Mouse (Mus musculus) midbrain, embryonic 13.5 days (tissue): Measurements from ENCODE around the gene Tuba8. TPM values are rescaled to one million over a fixed set of nuclear protein-coding genes. Genes with fewer than 3 reads are reported as not detected.

ENCODE experiments used
- ATAC-seq: fragments of 200-750 bp; cut with Nextera tagmentation; 2 replicates; pipeline ENCODE4 v1.8.0; 2017; ENCODE audit warnings: mild to moderate bottlenecking, moderate TSS enrichment, moderate library complexity
- H3K27ac ChIP-seq: fragments of 300-500 bp; sonication (generic); 2 replicates; pipeline ENCODE4 v1.5.1; 2015; ENCODE audit warnings: inconsistent platforms, mild to moderate bottlenecking, moderate library complexity
- H3K27me3 ChIP-seq: fragments of 300-500 bp; sonication (generic); 2 replicates; pipeline ENCODE4 v1.6.1; 2015; ENCODE audit warnings: mild to moderate bottlenecking, inconsistent platforms
- H3K36me3 ChIP-seq: fragments of 300-500 bp; sonication (generic); 2 replicates; pipeline ENCODE4 v1.6.1; 2015; ENCODE audit warnings: mild to moderate bottlenecking, inconsistent platforms
- H3K4me1 ChIP-seq: fragments of 300-500 bp; sonication (generic); replicated peaks from 2 replicates; pipeline ENCODE4 v1.6.1; 2015; ENCODE audit warnings: inconsistent platforms
- H3K4me2 ChIP-seq: fragments of 300-500 bp; sonication (generic); replicated peaks from 2 replicates; pipeline ENCODE4 v1.6.1; 2015; ENCODE audit warnings: moderate library complexity, mild to moderate bottlenecking, inconsistent platforms
- H3K4me3 ChIP-seq: fragments of 300-500 bp; sonication (generic); replicated peaks from 2 replicates; pipeline ENCODE4 v1.5.1; 2015; ENCODE audit warnings: mild to moderate bottlenecking, inconsistent platforms
- H3K9ac ChIP-seq: fragments of 300-500 bp; sonication (generic); replicated peaks from 2 replicates; pipeline ENCODE4 v1.6.1; 2015; ENCODE audit warnings: mild to moderate bottlenecking, inconsistent platforms
- H3K9me3 ChIP-seq: fragments of 300-500 bp; sonication (generic); 2 replicates; pipeline ENCODE4 v1.6.1; 2016; ENCODE audit warnings: mild to moderate bottlenecking, inconsistent platforms
- WGBS: fragments of 180-500 bp; shearing (Covaris S2); methylation state at CpG from one replicate; pipeline ENCODE4 v1.1.7; 2015; 5-methylcytosine and 5-hydroxymethylcytosine counted together
- polyA plus RNA-seq: library from polyadenylated mRNA; unstranded; fragments of >200 nt; fragmentation: Nextera tagmentation; extraction: Ambion mirVana; gene quantifications from 2 replicates; pipeline ENCODE4 v1.2.1, GENCODE M21; 2015

The Tuba8 gene
- polyA plus RNA-seq, 1 experiment from 2014 or later, result 0.15 TPM

DNA sequence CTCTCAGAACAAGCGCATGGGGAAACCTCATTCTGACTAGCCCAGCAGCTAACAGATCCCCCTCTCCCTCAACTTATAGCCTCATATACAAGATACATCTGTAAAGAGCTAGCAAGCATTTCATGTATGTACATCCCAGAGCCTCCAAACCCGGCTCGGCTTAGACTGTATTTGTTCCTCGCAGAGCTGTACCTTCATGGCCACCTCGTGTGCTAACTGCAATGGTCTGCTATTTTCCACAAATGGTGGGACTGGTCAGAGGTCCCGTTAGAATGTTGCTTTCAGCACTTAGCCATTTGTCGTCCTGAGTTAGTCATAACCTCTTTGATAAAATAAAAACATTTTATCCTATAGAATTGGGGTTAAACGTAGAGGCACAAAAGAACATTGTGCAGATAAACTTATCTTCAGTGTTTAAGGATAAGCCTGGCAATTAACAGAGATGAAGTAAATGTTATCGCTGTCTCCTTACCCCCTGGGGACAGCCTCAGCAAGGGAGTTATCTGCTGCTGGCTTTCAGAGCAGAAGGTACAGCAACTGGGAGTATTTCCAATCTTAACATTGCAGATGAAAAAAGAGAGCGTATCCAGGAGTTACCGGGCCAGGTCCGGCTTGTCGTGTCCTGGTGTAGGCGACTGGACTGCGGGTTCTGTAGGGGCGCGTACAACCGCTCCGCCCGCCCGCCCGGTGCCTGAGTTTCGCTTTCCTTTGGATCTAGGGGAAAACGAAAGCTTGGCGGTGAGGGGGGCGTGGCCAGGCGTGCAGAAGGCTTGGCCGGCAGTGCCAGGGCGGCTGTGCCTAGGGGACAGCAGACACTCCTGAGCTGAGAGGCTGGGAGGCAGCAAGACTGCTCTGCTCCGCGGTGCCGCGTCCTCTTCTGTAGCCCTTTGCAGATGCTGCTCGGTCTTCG, 34.9 kb downstream of the Tuba8 start, which contains the start of gene Usp18:
TSS of gene Usp18 (plus strand) at position 780 of the 910 bp plus-strand sequence.
- Histone ChIP-seq H3K27me3 (peaks cover 26% of the 10 kb centered on the region), H3K4me1 (0 out of 2 replicates have a peak, but pooled peaks cover 8% of the 10 kb centered on the region), H3K4me3 (peak within 1 kb of the TSS; percentile 49), H3K36me3 (no peaks in the 10 kb centered on the region), H3K27ac (no peak within 1 kb of the TSS), H3K4me2 (peak within 1 kb of the TSS; percentile 64), H3K9me3 (no peaks in the 10 kb centered on the region), H3K9ac (peak within 1 kb of the TSS; percentile 60)
- ATAC-seq, result peak; percentile 97
- 12% methylated on average over 35 of the region's 35 CpGs for WGBS

DNA sequence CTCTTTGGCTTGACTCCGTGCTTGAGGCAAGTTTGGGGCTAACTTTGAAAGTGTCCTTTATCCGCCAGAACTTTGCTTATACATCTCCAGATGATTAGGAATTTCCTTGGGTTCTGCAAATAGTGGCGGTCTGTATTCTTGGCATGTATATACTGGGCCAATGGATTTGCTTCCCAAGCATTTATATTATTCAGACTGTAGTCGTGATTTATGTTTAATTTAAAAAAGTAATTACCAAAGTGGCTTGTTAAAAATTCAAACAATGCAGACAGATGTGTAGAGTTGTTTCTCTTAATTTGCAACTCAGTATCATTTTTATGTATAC, 35.5 kb downstream of the Tuba8 start:
- H3K4me1 ChIP-seq, result 0 out of 2 replicates have a peak, but pooled peaks cover 8% of the 10 kb centered on the region
- H3K27ac ChIP-seq, result no peak overlapping the region
- ATAC-seq, result no peak
- H3K27me3 ChIP-seq, result peaks cover 26% of the 10 kb centered on the region
- 15% methylated on average over 4 of the region's 4 CpGs for WGBS
- peak overlapping the region; percentile 49 for H3K4me3 ChIP-seq
- no peaks in the 10 kb centered on the region for H3K9me3 ChIP-seq
- peak overlapping the region; percentile 60 for H3K9ac ChIP-seq
- peak overlapping the region; percentile 64 for H3K4me2 ChIP-seq
- H3K36me3 ChIP-seq, result no peaks in the 10 kb centered on the region

DNA sequence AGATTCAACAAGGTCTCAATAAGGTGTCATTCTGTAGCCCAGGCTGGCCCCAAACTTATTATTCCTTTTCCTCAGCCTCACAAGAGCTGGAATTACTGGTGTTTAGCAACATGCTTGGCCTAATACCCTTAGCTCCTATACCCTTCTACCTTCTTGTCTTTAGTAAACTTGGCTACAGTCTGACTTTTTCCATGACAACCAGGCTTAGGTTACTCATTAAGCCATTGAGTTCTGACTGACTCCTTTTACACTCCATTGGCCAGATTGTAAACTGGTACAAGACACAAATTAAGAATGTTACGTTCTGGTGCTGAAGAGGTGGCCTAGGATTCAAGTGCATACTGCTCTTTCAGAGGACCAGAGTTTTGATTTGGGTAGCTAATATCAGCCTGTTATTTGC, 39.9 kb downstream of the Tuba8 start:
- Histone ChIP-seq H3K4me1 (0 out of 2 replicates have a peak, but pooled peaks cover 4% of the 10 kb centered on the region), H3K9me3 (no peaks in the 10 kb centered on the region), H3K4me3 (no peak overlapping the region), H3K27ac (no peak overlapping the region), H3K36me3 (no peaks in the 10 kb centered on the region), H3K9ac (no peak overlapping the region), H3K4me2 (no peak overlapping the region), H3K27me3 (peaks cover 14% of the 10 kb centered on the region)
- no peak for ATAC-seq
- 76% methylated on average over 1 of the region's 1 CpGs for WGBS

DNA sequence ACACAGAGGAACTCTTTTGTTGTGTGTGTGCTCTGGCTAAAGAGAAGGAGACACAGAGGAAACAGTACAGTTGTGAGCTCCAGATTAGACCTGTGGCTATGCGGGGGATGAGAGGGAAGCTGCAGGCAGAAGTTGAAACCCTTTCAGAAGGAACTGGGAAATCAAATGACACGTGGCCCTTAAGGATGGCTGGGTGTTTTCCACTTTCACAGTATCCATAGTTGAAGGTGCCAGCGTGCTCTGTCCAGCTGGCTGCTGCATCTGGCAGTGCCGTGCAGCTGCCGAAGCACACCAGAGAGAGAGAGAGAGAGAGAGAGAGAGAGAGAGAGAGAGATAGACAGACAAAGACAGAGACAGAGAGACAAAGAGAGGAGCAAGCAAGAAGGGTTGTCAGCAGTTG, 40.8 kb downstream of the Tuba8 start:
- no peaks in the 10 kb centered on the region for H3K9me3 ChIP-seq
- no peak overlapping the region for H3K9ac ChIP-seq
- ATAC-seq, result no peak
- H3K4me1 ChIP-seq, result no peaks in the 10 kb centered on the region
- H3K4me3 ChIP-seq, result no peak overlapping the region
- H3K27me3 ChIP-seq, result peaks cover 14% of the 10 kb centered on the region
- no peak overlapping the region for H3K27ac ChIP-seq
- no peaks in the 10 kb centered on the region for H3K36me3 ChIP-seq
- no peak overlapping the region for H3K4me2 ChIP-seq
- 68% methylated on average over 5 of the region's 5 CpGs for WGBS

DNA sequence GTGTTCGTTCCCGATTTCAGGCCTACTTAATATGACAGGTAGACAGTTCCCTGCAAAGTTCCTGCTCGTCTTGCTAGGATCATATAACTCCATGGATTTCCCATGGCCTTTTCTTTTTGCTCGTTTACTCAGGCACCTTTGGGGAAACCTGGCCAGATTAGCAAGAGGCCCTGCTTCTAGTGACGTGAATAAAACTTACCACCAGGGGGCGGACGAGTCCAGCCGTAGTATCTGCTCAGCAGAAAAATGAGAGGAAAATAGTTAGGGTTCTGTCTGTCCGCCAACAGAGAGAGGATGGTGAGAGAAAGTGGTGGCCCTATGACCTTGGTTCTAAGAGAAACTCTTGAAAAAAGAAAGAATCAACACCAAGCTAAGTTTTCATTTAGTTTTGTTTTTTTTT, 50.1 kb downstream of the Tuba8 start:
- Histone ChIP-seq H3K27me3 (no peaks in the 10 kb centered on the region), H3K9me3 (no peaks in the 10 kb centered on the region), H3K36me3 (no peaks in the 10 kb centered on the region), H3K4me3 (no peak overlapping the region), H3K4me2 (no peak overlapping the region), H3K4me1 (no peaks in the 10 kb centered on the region), H3K9ac (no peak overlapping the region), H3K27ac (no peak overlapping the region)
- 33% methylated on average over 9 of the region's 9 CpGs for WGBS
- no peak for ATAC-seq

DNA sequence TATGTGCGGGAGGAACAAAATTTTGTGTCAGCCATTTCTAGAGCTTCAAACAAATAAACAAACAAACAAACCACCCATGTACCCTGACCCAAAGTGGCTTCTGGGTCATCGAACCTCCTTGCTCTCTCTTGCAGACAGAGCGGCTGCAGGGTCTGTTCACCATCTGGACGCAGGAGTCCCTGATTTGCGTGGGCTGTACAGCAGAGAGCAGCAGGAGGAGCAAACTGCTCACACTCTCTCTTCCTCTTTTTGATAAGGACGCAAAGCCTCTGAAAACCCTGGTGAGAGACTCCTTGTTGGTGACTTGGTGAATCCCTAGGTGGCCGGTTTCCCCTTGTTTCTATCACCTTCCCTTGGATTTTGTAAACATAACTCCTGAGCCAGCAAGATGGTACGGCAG, 50.7 kb downstream of the Tuba8 start:
- 88% methylated on average over 8 of the region's 8 CpGs for WGBS

DNA sequence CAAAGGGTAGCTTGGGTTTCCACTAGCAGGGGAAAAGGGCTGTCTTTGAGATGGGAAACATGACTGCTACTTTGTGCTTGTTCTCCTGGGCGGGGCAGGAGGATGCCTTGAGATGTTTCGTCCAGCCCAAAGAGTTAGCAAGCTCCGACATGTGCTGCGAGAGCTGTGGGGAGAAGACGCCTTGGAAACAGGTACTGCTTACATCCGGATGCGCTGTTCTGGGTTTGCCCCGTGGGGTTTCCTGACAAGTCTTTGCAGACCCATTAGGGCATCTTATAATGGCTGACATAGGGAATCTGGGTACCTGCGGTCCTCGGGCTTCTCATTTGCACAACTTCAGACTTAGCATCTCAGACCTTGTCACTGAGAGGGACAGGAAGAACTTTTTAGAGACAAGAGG, 51.5 kb downstream of the Tuba8 start:
- no peak overlapping the region for H3K4me3 ChIP-seq
- no peak overlapping the region for H3K4me2 ChIP-seq
- 89% methylated on average over 10 of the region's 10 CpGs for WGBS
- H3K27me3 ChIP-seq, result no peaks in the 10 kb centered on the region
- H3K9ac ChIP-seq, result no peak overlapping the region
- H3K27ac ChIP-seq, result no peak overlapping the region
- H3K36me3 ChIP-seq, result no peaks in the 10 kb centered on the region
- H3K9me3 ChIP-seq, result no peaks in the 10 kb centered on the region
- no peaks in the 10 kb centered on the region for H3K4me1 ChIP-seq
- no peak for ATAC-seq

More for the DNA sequence above, 50.7 kb downstream of the Tuba8 start:
- Histone ChIP-seq H3K4me3 (no peak overlapping the region), H3K4me1 (no peaks in the 10 kb centered on the region), H3K36me3 (no peaks in the 10 kb centered on the region), H3K27me3 (no peaks in the 10 kb centered on the region), H3K9ac (no peak overlapping the region), H3K4me2 (no peak overlapping the region), H3K27ac (no peak overlapping the region), H3K9me3 (no peaks in the 10 kb centered on the region)
- ATAC-seq, result no peak

DNA sequence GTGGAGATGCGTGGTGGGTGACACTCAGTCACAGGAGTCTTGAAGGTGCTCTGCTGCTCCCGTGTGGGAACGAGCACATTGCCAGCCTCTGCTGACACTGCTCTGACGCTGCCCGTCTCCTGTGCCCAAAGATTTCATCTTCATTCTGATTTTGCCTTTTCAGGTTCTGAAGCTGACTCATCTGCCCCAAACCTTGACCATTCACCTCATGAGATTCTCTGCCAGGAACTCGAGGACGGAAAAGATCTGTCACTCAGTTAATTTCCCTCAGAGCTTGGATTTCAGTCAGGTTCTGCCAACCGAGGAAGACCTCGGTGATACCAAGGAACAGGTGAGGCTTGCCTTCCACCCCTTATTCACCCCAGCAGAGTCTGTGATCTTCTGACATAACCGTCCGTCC, 52.0 kb downstream of the Tuba8 start:
- Histone ChIP-seq H3K27ac (no peak overlapping the region), H3K9me3 (no peaks in the 10 kb centered on the region), H3K9ac (no peak overlapping the region), H3K27me3 (no peaks in the 10 kb centered on the region), H3K36me3 (no peaks in the 10 kb centered on the region), H3K4me2 (no peak overlapping the region), H3K4me1 (no peaks in the 10 kb centered on the region), H3K4me3 (no peak overlapping the region)
- ATAC-seq, result no peak
- 91% methylated on average over 11 of the region's 11 CpGs for WGBS

DNA sequence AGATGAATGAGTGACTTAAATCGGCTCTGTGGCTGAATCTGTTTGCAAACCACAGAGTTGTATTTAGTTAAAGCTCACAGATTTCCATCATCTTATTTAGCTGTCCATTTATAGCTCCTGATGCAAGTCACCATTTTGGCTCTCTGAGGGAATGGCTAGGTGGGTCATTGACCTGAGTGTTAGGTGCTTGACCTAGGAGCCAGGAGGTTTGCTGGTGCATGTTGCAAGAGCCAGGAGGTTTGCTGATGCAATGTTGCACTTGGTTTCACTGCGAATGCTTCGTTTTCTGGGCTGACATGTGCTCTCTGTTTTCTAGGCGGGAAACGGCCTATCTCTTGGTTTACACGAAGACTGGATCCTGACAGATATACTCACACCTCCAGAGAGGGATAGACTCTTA, 59.7 kb downstream of the Tuba8 start:
- H3K4me2 ChIP-seq, result no peak overlapping the region
- H3K27me3 ChIP-seq, result 0 out of 2 replicates have a peak, but pooled peaks cover 4% of the 10 kb centered on the region
- H3K27ac ChIP-seq, result no peak overlapping the region
- no peak overlapping the region for H3K9ac ChIP-seq
- H3K36me3 ChIP-seq, result no peaks in the 10 kb centered on the region
- H3K9me3 ChIP-seq, result no peaks in the 10 kb centered on the region
- WGBS, result 85% methylated on average over 6 of the region's 6 CpGs
- no peak overlapping the region for H3K4me3 ChIP-seq
- ATAC-seq, result no peak
- no peaks in the 10 kb centered on the region for H3K4me1 ChIP-seq

DNA sequence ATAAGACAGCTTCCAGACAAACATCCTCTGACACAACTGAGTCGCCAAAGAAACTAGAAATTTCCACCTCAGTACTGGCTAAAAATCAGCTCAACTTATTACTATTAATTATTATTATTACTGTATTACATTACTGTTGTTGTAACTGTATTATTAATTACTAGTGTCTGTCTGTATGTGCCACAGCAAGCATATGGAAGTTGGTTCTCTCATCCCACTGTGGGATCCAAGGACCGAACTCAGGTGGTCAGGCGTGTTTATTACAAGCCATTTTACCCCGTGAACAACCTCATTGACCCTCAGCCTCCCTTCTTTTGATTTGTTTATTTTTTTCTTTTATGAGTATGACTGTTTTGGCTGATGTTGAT, 61.2 kb downstream of the Tuba8 start:
- WGBS, result 13% methylated on average over 4 of the region's 4 CpGs
- Histone ChIP-seq H3K36me3 (no peaks in the 10 kb centered on the region), H3K4me2 (peak overlapping the region; percentile 58; the same call in 1 of the 2 replicates), H3K4me1 (no peaks in the 10 kb centered on the region), H3K9ac (no peak overlapping the region), H3K27me3 (peaks cover 4% of the 10 kb centered on the region; the same call in 1 of the 2 replicates), H3K4me3 (no peak overlapping the region), H3K27ac (no peak overlapping the region), H3K9me3 (no peaks in the 10 kb centered on the region)
- peak; percentile 44 for ATAC-seq

DNA sequence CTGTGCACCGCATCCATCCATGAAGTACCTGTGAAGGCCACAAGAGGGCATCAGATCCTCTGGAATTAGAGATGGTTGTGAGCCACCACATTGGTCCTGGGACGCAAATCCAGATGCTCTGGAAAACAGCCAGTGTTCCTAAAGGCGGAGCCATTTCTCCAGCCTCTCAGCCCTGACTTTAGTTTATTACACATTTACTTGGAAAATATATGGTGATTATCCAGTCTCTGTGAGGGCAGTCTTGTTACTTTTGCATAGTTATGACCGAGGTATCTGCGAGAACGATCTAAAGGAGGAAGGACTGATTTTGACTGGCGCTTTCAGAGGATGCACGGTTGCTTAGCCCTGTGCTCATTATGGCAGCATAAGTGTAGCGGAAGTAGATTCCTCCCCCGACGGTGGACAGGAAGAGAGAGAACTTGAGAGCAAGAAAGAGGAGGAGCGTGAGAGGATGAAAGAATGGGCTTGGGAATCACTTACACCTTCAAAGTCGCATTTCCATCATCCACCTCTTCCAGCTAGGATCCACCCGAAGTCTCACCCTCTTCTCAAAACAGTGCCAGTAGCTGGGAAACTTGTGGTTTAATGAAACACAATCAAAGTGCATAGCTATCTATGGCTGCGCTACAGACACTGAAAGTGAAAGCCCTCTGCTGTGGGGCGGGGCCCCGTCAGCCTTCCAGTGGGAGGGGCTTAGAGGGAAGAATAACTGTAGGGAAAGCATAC, 61.7 kb downstream of the Tuba8 start:
- Histone ChIP-seq H3K4me3 (peak overlapping the region; percentile 38), H3K4me1 (no peaks in the 10 kb centered on the region), H3K4me2 (peak overlapping the region; percentile 58), H3K9me3 (no peaks in the 10 kb centered on the region), H3K27me3 (peaks cover 4% of the 10 kb centered on the region; the same call in 1 of the 2 replicates), H3K9ac (peak overlapping the region; percentile 49; the same call in 1 of the 2 replicates), H3K27ac (peak overlapping the region; percentile 64), H3K36me3 (no peaks in the 10 kb centered on the region)
- 15% methylated on average over 17 of the region's 17 CpGs for WGBS
- ATAC-seq, result peak; percentile 93

DNA sequence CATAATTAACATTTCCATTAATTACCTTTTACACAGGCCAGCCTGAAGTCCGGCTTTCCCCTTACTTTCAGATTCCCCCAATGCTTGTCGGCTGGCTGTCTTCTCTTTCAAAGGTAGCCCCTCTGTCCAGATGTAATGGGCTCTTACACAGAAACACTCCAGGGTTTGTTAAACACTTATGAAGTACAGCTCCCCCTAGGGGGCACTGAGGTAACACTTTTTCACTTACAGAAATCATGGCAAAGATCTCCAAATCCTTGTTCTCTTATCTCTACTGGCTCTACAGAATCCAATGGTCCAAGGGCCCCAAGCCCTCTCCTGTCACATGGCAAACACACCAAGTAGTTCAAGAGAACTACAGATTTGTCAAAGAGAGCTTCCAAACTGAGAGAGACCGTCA, 63.9 kb downstream of the Tuba8 start:
- H3K4me2 ChIP-seq, result no peak overlapping the region
- ATAC-seq, result no peak
- WGBS, result 92% methylated on average over 3 of the region's 3 CpGs

More for the DNA sequence above, 63.9 kb downstream of the Tuba8 start:
- Histone ChIP-seq H3K9me3 (no peaks in the 10 kb centered on the region), H3K4me3 (no peak overlapping the region), H3K27me3 (peaks cover 4% of the 10 kb centered on the region; the same call in 1 of the 2 replicates), H3K4me1 (no peaks in the 10 kb centered on the region), H3K36me3 (no peaks in the 10 kb centered on the region), H3K27ac (no peak overlapping the region), H3K9ac (no peak overlapping the region)
